Mouse (Mus musculus) thymus, adult 2 months (tissue): ENCODE data around the gene Rsg1. TPM values are rescaled to one million over a fixed set of nuclear protein-coding genes. Genes with fewer than 3 reads are reported as not detected.

Experiments
- DNase-seq: peaks from one replicate; pipeline ENCODE4 v3.0.0; 2021
- H3K27ac ChIP-seq: fragments of 200-500 bp; 2 replicates; pipeline ENCODE4 v1.5.1; 2012; ENCODE audit warnings: low read length, control low read depth; ENCODE audit not compliant: control insufficient read depth, insufficient read depth
- H3K27me3 ChIP-seq: fragments of 200-500 bp; 2 replicates; pipeline ENCODE4 v1.6.1; 2012; ENCODE audit warnings: mild to moderate bottlenecking, low read length, moderate library complexity, mixed read lengths; ENCODE audit not compliant: control insufficient read depth, insufficient read depth
- H3K36me3 ChIP-seq: fragments of 200-500 bp; 2 replicates; pipeline ENCODE4 v1.6.1; 2012; ENCODE audit warnings: mild to moderate bottlenecking, low read length, moderate library complexity; ENCODE audit not compliant: control insufficient read depth, insufficient read depth
- H3K4me1 ChIP-seq: fragments of 200-500 bp; replicated peaks from 2 replicates; pipeline ENCODE4 v1.6.1; 2012; ENCODE audit warnings: low read length; ENCODE audit not compliant: control insufficient read depth, insufficient read depth
- H3K4me3 ChIP-seq: fragments of 200-500 bp; 2 replicates; pipeline ENCODE4 v1.5.1; 2012; ENCODE audit warnings: mild to moderate bottlenecking, low read length, control low read depth, moderate library complexity; ENCODE audit not compliant: control insufficient read depth, insufficient read depth
- CTCF ChIP-seq: fragments of 200-500 bp; IDR thresholded peaks from 2 replicates; pipeline ENCODE4 v1.5.1; 2012; ENCODE audit warnings: mild to moderate bottlenecking, control low read depth, low read length, moderate library complexity, borderline replicate concordance; ENCODE audit not compliant: control insufficient read depth, poor library complexity, insufficient read depth; ENCODE audit errors: extremely low read depth
- POLR2A ChIP-seq: fragments of 200-500 bp; IDR thresholded peaks from 2 replicates; pipeline ENCODE4 v1.6.1; 2012; ENCODE audit warnings: mild to moderate bottlenecking, low read length, control low read depth, moderate library complexity; ENCODE audit not compliant: control insufficient read depth, poor library complexity, insufficient read depth; ENCODE audit errors: extremely low read depth
- WGBS: fragments of 180-500 bp; shearing (Covaris S2); methylation state at CpG from one replicate; pipeline ENCODE4 v1.1.7; 2018; 5-methylcytosine and 5-hydroxymethylcytosine counted together
- polyA plus RNA-seq: library from polyadenylated mRNA; depleted of rRNA; stranded (reverse); fragments of >200 nt; gene quantifications from 2 replicates; pipeline ENCODE4 v1.2.3, GENCODE M21; 2012

Gene Rsg1
- polyA plus RNA-seq, 1 experiment: 3.5 TPM

- no peaks in the 10 kb centered on the region for H3K27me3 ChIP-seq
- no peak for TF ChIP-seq POLR2A
- TF ChIP-seq CTCF: peak; percentile 72; the same call in 1 of the 2 replicates
- peak overlapping the region; percentile 42 for H3K4me3 ChIP-seq
- WGBS: 1% methylated on average over 16 of the region's 16 CpGs
- DNase-seq: peak; percentile 73
- H3K27ac ChIP-seq: peak overlapping the region; percentile 0; the same call in 1 of the 2 replicates
- peaks cover 7% of the 10 kb centered on the region for H3K4me1 ChIP-seq
- H3K36me3 ChIP-seq: no peaks in the 10 kb centered on the region
Measured at GRCm38 (mm10) chr4:141214337-141214851, 638 bp downstream of the Rsg1 start.

GRCm38 (mm10) chr4:141219583-141220213, 5.9 kb downstream of the Rsg1 start:
- TF ChIP-seq POLR2A (no peak), CTCF (no peak)
- H3K27ac ChIP-seq: no peak overlapping the region
- no peak overlapping the region for H3K4me3 ChIP-seq
- H3K27me3 ChIP-seq: no peaks in the 10 kb centered on the region
- no peaks in the 10 kb centered on the region for H3K4me1 ChIP-seq
- WGBS: 96% methylated on average over 20 of the region's 20 CpGs
- no peak for DNase-seq
- no peaks in the 10 kb centered on the region for H3K36me3 ChIP-seq

- H3K27ac ChIP-seq: no peak overlapping the region
- DNase-seq: no peak
- WGBS: 73% methylated on average over 2 of the region's 2 CpGs
Measured at GRCm38 (mm10) chr4:141221848-141222247, 8.1 kb downstream of the Rsg1 start.

GRCm38 (mm10) chr4:141222752-141223151, 9.0 kb downstream of the Rsg1 start:
- Histone ChIP-seq H3K36me3 (no peaks in the 10 kb centered on the region), H3K4me1 (no peaks in the 10 kb centered on the region), H3K27me3 (no peaks in the 10 kb centered on the region), H3K27ac (no peak overlapping the region), H3K4me3 (no peak overlapping the region)
- no peak for DNase-seq
- WGBS: 93% methylated on average over 5 of the region's 5 CpGs
- TF ChIP-seq POLR2A (no peak), CTCF (no peak)

More at GRCm38 (mm10) chr4:141221848-141222247, 8.1 kb downstream of the Rsg1 start:
- H3K27me3 ChIP-seq: no peaks in the 10 kb centered on the region
- no peaks in the 10 kb centered on the region for H3K36me3 ChIP-seq
- H3K4me1 ChIP-seq: no peaks in the 10 kb centered on the region
- no peak overlapping the region for H3K4me3 ChIP-seq
- TF ChIP-seq POLR2A (no peak), CTCF (no peak)

- no peaks in the 10 kb centered on the region for H3K4me1 ChIP-seq
- no peak overlapping the region for H3K4me3 ChIP-seq
- no peaks in the 10 kb centered on the region for H3K36me3 ChIP-seq
- no peaks in the 10 kb centered on the region for H3K27me3 ChIP-seq
- 83% methylated on average over 7 of the region's 7 CpGs for WGBS
- no peak overlapping the region for H3K27ac ChIP-seq
- no peak for TF ChIP-seq CTCF
- TF ChIP-seq POLR2A: no peak
- DNase-seq: no peak
Measured at GRCm38 (mm10) chr4:141228687-141229086, 14.9 kb downstream of the Rsg1 start.

- Histone ChIP-seq H3K36me3 (no peaks in the 10 kb centered on the region), H3K4me1 (no peaks in the 10 kb centered on the region), H3K27me3 (peaks cover 6% of the 10 kb centered on the region; the same call in 1 of the 2 replicates), H3K27ac (no peak overlapping the region), H3K4me3 (no peak overlapping the region)
- no peak for DNase-seq
- TF ChIP-seq POLR2A: no peak
- no peak for TF ChIP-seq CTCF
- 96% methylated on average over 4 of the region's 4 CpGs for WGBS
Measured at GRCm38 (mm10) chr4:141233196-141233595, 19.4 kb downstream of the Rsg1 start.
